Mouse (Mus musculus): ENCODE measurements around the gene Cela3a.

DNA sequence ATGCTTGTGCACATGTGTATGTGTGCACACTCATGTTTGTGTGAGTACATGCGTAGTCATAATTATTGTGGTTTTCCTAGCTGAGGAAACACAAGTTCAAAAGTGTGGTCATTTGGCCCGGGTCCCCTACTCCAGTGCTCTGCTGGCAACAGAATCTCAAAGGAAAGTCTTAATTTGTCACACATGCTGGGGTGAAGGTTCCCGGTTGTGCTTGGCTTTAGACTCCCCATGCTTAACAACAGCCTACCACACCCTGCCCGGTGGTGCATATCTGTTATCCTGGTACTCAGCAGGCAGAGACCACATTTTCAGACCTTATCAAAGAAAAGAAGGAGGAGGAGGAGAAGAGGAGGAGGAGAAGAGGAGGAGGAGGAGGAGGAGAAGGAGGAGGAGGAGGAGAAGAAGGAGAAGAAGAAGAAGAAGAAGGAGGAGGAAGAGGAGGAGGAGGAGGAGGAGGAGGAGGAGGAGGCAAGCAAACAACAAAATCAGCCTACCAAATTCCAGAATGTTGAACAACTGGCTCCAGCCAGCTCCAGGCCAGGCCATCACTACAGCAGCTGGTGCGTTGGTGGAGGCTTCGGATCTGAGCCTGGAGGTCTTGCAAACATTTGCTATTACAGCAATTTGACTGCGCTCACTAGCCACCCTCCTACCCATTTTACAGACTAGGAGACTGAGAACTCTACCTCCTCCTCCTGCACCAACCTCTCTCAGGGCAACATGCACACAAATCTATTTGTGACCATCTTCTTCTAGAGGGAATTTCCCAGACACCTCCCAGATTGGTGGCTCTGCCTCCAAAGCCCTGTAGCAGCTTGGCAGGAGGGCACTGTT lies 38.0 kb upstream of the Cela3a start:
- TF ChIP-seq CTCF (IDR thresholded peaks at IDR 0.05; ENCODE audit: control insufficient read depth, insufficient read depth, low read length) = no peak
- no peak for TF ChIP-seq POLR2A (IDR thresholded peaks at IDR 0.05; ENCODE audit: borderline replicate concordance, control insufficient read depth, low read depth, low read length)

Measured in bone marrow, adult 2 months (tissue).